Mouse (Mus musculus) thymus, postnatal 10 days (tissue): ENCODE data around the gene Sobp.

Source experiments
- DNase-seq, 2 experiments: peaks; one replicate each; pipeline ENCODE4 v3.0.0; 2021; ENCODE audit warnings: low spot score in 2 of 2

Sobp gene

DNA sequence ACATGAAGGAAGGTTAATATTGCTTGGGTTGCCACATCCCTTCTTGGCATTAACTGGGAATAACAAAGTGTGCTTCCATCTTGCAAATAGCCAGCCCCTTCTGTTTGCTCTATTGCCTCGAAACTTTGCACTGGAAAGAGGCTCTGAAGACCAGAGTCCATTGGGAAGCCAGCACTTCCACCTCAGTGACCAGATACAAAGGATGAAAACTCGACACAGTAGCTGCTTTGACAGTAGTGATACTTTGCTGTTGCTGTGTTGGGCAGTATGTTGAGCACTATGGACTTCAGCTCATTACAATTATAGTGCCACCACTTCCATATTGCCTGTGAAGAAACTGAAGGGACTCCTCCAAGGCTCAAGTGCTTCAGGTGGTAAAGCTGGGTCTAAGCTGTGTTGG is 86.9 kb downstream of the Sobp start:
- no peak for DNase-seq

DNA sequence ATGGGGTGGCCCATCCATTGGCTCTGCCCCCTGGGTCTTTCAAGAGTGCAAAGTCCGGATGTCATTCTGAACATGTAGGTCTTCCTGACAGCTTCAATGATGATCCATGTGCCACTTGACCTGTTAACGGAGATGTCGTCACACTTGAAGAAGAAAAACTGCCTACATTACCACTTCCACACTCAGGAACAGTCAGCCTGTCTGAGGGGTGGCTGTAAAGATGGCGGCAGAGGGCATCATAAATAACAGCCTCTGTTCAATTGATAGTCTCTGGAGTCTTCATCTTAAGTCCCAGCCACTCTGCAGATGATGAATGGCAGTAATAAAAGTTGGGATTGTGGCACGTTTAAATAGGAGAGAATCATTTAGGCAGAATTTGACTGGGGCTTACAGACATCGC is 87.4 kb downstream of the Sobp start:
- DNase-seq, result no peak

DNA sequence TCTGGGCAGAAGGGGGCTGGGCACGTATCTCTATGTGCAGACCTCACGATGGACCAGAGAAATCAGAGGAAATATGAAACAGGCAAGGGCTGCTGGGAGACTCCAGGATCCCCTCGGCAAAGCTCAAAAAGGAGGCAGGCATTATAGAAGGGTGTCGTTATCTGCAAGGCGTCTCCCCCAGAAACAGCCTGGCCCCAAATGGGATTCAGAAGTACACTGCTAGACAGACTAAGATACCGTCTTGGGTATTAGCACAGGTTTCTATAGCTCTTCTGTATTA is 90.3 kb downstream of the Sobp start:
- no peak for DNase-seq

DNA sequence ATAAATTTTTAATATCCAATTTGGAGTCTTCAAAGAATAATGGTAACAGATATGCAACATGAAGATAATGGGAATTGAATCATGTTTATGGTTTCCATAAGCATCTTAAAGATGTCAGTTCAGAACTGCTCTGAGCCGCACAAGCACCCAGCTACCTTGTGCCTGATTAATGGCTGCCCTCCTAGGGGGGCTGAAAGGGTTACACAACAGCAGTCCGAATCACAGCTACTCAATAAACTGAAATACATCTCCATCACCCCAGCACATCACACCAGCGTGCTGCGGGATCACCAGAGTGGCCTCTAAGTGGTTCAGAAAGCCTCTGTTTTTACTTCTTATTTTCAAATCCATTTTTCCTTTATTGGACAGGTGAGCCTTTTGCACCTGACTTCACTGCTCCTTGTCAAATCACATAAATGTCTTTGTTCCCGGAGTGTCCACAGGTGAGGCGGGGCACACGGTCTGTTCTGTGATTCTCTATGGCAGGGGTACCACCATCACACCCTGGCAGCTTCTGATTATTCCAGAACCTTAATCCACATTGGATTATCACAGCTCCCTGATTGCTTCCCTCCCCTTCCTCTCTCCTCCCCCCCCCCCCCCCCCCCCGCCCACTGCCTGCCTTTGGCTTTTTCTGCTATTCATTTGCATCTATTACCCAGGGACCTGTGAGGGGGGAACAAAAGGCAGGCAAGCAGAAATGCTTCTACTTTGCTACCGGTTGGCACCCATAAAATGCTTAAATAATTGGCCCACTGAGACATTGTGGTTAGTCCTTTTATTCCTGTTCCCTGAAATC is 90.8 kb downstream of the Sobp start:
- DNase-seq, result no peak

GRCm38 (mm10) chr10:43081316-43081715 is 93.0 kb downstream of the Sobp start:
- no peak for DNase-seq

- DNase-seq, result no peak
Measured at GRCm38 (mm10) chr10:43075535-43076152, 98.7 kb downstream of the Sobp start.

DNA sequence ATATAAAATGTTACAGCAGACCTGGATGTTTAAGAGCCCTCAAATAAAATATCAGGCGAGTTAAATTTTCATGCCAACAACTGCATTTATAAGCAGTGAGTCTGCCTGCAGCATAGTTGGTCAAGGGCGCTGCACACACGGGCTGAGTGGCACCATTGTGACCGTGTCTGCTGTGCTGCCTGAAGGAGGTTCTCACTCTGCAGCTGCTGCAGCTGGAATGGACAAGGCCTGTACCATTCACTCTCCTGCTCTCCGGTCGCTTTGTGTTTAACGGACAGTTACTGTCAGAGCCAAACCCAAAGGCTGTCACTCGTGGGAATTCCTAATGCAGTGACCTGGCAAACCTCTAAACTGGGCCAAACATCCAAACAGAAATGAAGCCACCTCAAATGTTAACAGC is 101.0 kb downstream of the Sobp start:
- no peak for DNase-seq

- no peak for DNase-seq
Measured at GRCm38 (mm10) chr10:43070893-43071292, 103.4 kb downstream of the Sobp start.

- DNase-seq, result no peak
Measured at GRCm38 (mm10) chr10:43065331-43065730, 109.0 kb downstream of the Sobp start.

- no peak for DNase-seq
Measured at GRCm38 (mm10) chr10:43061519-43062105, 112.7 kb downstream of the Sobp start.

DNA sequence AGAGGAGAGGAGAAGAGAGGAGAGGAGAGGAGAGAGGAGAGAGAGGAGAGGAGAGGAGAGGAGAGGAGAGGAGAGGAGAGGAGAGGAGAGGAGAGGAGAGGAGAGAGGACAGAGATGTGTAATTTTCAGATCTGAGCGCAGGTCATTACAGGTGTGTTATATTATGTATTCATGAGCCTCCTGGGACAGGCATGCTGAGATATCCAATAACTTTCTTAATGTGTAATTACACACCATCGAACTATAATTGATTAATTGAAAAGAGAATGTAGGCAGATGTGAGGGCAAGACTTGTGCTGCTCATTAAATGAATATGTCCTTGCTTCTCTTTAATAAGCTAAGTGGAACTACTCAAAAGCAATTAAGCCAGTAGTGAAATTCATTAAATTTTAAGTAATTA is 118.9 kb downstream of the Sobp start:
- no peak for DNase-seq

DNA sequence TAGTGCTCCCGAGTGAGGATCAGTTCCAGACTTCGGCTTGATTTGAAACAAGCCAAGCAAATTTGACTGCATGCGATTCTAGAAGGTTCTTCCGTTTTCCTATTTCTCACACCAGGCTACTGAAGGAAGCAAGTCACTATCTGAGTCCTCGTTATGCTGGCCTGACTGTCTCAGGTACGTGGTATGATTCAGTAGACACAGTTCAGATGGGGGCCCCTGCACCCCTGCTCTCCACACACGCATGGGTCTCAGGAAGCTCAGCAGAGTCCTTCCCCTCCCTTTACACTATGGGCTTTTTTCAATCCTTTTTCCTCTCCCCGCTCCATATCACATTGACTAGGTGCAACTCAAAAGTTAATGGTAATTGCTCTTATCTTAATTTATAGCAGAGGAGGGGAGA is 119.6 kb downstream of the Sobp start:
- no peak for DNase-seq

GRCm38 (mm10) chr10:43053861-43054560 is 120.3 kb downstream of the Sobp start:
- no peak for DNase-seq

- DNase-seq, result no peak
Measured at GRCm38 (mm10) chr10:43052462-43052861, 121.9 kb downstream of the Sobp start.

DNA sequence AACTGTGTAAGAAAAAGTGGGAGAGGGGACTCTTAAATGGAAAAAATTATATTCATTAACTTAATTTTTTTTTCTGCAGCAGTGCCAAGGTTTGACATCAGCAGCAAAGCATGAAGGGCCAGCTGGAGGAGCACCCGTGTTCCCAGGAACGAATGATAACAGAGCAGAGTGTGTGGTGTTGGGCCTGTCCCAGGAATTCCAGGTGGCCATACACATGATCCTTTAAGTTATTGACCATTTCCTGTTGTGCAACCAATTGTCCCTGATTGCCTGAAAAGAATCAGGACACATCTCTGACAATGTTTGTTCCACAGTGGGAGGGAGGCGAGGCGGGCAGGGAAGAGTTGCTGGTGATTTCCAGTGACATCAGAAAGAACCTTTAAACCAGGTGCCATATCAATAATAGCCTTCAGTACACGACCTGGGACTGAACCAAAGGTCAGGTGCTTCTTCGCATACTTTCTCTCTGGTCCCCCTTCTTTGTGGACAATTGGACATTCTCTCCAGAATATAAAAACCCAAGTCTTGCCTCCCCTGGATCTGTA is 126.5 kb downstream of the Sobp start:
- no peak for DNase-seq

DNA sequence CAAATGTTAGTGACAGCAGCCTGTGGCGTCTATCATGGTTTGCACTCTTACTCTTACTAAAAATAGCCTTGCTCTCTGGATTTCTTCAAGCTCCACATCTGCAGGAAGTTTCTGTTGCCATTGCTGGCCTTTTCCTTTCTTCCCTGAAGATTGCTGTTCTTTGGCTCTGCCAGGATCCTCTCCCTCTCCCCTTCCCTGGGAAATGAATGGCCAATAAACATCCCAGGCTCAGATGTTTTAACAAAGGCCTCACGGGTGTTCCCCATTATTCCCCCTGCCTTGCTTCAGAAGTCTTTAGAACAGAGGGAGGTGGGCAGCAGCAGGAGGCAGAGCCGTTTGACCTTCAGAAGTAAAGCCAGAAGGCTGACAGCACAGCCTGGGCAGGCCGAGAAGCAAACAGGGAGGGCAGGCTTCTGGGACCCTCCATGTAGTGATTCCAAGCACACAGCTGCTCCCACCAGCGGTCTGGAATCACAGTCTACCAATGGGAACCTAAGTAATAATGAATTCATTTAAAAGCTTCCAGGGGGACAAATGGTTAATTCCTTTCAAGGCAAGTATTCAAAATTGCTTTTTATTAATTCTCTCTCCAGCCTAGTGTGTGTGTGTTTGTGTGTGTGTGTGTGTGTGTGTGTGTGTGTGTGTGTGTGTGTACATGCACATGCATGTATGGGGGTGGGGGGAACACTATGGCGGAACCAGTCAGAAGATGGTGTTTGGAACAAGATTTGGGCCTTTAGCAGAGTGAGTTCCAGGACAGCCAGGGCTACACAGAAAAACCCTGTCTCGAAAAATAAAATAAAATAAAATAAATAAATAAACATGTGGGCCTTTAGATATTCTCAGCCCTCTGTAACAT is 130.8 kb downstream of the Sobp start:
- no peak for DNase-seq

GRCm38 (mm10) chr10:43042591-43043327 is 131.6 kb downstream of the Sobp start:
- no peak for DNase-seq

DNA sequence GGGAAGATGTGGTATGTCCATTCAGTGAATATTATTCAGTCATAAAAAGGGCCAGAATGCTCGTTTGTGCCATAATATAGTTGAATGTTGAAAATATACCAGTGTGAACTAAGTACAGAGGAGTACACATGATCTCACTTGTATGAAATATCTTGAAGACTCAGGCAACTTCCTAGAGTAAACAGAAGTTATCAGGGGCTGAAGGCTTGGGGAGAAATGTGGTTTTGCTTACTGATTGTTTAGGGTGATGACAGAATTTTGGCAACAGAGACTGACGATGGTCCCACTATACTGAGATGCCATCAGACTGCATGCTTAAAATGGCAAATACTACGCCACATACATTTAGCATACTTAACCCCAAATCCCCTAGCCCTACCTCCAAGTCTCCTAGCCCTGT is 132.5 kb downstream of the Sobp start:
- DNase-seq, result no peak

DNA sequence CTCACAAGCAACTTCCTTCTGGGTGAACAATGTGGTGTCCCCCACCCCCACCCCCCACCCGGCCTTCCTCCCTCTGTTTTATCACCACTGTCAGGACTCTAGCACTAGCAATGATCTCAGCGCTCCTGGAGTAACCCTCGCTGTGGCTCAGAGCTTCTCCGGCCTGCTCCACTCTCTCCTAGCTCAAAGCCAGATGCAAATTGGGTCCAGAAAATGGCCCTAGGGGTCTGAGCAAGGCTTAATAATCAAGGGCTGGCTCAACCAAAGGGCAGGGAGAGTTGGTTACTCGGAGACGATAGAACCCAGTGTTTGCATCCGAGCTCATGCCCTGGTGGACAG is 136.9 kb downstream of the Sobp start:
- DNase-seq, result no peak

DNA sequence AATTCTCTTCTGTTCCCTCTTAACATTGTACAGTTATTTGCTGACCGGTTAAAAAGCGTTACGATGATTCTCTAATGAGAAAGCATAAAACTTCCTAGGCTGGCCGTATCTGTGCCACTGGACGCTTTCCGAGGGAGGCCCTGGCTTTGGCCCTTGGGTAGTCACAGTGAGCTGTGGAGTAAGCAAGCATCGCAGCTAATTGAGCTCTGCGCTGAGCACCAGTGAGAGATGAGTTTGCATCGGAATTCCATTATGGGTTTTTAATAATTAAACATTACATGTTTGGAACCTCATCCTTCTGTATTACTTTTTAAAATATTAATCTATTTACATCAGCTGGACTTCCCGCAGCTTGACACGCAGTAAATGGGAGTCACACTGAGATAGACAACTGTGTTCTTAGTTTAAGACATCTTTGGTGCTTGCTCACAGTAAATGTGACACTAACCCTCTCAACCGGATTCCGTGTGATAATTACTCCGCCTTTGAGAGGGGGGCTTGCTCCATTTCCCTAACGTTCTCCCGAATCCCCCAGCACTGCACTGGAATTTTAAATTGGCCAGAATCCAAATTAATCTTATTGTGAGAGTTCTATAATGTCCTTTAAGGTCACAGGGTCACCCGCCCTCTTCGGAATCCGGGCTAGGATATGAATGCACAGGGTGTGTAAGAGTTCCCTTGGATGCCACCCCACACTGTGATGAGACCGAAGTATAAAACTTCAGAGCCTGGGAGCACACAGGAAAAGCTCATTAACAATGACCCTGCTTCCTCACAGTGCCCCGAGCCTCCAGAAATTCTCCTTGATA is 137.5 kb downstream of the Sobp start:
- DNase-seq, result no peak
